Mouse (Mus musculus): ENCODE results near the gene Bbs2. TPM values are rescaled to one million over a fixed set of nuclear protein-coding genes. Genes with fewer than 3 reads are reported as not detected.
"Not testable (repeated sequence)": the region's sequence is repeated elsewhere in the genome, so short reads cannot be mapped to it uniquely, and the experiment has no call there.

Gene Bbs2
- polyA plus RNA-seq, 1 experiment from 2014 or later: 7.3 TPM

DNA sequence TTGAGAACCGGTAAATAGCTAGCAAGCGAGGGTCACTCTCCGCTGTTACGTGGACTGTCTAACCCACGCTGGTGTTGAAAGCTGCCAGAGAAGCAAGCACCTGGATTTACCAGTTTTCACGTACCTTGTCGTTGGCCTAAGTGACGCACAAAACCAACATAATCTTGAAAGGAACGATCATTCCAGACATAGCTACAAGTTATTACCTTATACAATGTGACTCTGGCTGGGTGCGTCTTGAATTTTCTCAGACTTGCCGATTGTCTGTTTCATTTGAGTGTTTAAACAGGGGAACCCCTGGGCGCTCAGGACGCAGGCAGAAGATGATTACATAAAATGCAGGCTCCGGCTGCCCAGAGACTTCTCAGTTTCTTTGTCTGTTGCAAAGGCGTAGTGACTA is 60.9 kb downstream of the Bbs2 start:
- Histone ChIP-seq H3K4me1 (ENCODE audit: insufficient read depth, low read depth, low read length) (peaks cover 11% of the 10 kb centered on the region; the same call in 1 of the 2 replicates), H3K27me3 (replicated peaks; ENCODE audit: insufficient read depth, low read length) (no peaks in the 10 kb centered on the region), H3K36me3 (ENCODE audit: insufficient read depth, low read length) (no peaks in the 10 kb centered on the region), H3K9me3 (ENCODE audit: low read length) (no peaks in the 10 kb centered on the region), H3K27ac (ENCODE audit: low read length) (peak overlapping the region; percentile 54; the same call in 1 of the 2 replicates), H3K4me3 (ENCODE audit: low read depth, low read length) (peak overlapping the region; percentile 81), H3K4me2 (replicated peaks; ENCODE audit: low read depth, low read length) (peak overlapping the region; percentile 83), H3K9ac (replicated peaks; ENCODE audit: low read depth) (peak overlapping the region; percentile 54)
- TF ChIP-seq CTCF (IDR thresholded peaks at IDR 0.05): no peak
- no peak for TF ChIP-seq EP300 (IDR thresholded peaks at IDR 0.05)
- 5% methylated on average over 15 of the region's 15 CpGs for WGBS
- DNase-seq (ENCODE audit: low spot score) (peak; percentile 72), ATAC-seq (0 out of 2 replicates have a peak, but pooled peaks have one; percentile 9)

DNA sequence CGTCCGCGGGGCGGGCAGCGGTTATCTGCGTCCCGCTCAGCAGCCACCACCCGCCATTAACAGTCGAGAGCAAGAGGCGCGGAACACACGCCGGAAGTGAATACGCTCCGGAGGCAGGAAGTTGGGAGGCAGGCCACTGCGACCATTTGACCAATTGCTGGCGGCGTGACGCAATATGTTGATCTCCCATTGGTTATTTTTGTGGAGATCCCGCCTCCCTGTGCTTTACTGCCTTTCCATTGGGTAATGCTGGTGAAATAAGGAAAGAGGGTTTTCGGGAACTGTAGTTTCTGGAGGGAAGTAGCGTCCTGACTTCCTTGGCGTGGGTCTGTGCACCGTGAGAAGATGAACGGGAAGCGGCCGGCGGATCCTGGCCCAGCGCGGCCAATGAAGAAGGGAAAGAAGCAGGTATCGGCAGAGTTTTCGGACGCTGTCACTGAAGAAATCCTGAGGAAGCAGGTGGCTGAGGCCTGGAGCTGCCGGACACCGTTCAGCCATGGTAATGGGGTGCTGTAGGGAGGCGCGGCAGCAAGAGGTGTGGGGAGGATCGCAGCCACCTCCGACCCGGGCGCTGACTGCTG is 61.7 kb downstream of the Bbs2 start, which contains the start of the genes Nudt21 and Ogfod1:
Gene Nudt21, minus strand, starts transcription at position 88 of the 581 bp plus-strand sequence.
Gene Ogfod1, plus strand, starts transcription at position 255 of the 581 bp plus-strand sequence.
- H3K9ac ChIP-seq (replicated peaks; ENCODE audit: low read depth): peak within 1 kb of the TSS; percentile 63
- WGBS: under 1% methylated on average over 41 of the region's 41 CpGs
- H3K4me3 ChIP-seq (ENCODE audit: low read depth, low read length): peak within 1 kb of the TSS; percentile 81
- ATAC-seq (peak; percentile 99), DNase-seq (ENCODE audit: low spot score) (peak; percentile 98)
- no peaks in the 10 kb centered on the region for H3K27me3 ChIP-seq (replicated peaks; ENCODE audit: insufficient read depth, low read length)
- no peaks in the 10 kb centered on the region for H3K36me3 ChIP-seq (ENCODE audit: insufficient read depth, low read length)
- H3K4me1 ChIP-seq (ENCODE audit: insufficient read depth, low read depth, low read length): peaks cover 11% of the 10 kb centered on the region; the same call in 1 of the 2 replicates
- no peak; the same call in 1 of the 2 replicates for TF ChIP-seq EP300 (IDR thresholded peaks at IDR 0.05)
- TF ChIP-seq CTCF (IDR thresholded peaks at IDR 0.05): no peak
- H3K9me3 ChIP-seq (ENCODE audit: low read length): no peaks in the 10 kb centered on the region
- H3K4me2 ChIP-seq (replicated peaks; ENCODE audit: low read depth, low read length): peak within 1 kb of the TSS; percentile 83
- peak within 1 kb of the TSS; percentile 77 for H3K27ac ChIP-seq (ENCODE audit: low read length)

DNA sequence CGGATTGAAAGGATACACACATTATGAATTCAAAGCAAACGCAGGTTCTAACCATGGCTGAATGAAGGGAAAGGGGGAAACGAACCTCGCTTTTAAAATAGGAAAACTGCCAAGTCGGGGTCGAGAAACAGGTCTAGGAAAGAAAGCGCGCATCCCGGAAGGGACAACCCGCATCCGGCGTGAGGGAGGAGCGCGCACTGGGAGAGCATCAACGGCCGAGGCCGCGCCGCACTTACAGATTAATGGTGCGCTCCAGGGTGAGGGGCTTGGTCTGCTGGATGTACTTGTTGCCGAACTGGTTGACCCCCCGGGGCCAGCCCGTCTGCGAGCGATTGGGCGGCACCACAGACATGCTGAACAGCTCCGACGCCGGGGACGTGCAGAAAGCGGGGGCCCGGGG is 62.2 kb downstream of the Bbs2 start:
- H3K36me3 ChIP-seq (ENCODE audit: insufficient read depth, low read length); H3K9me3 ChIP-seq (ENCODE audit: low read length); H3K27me3 ChIP-seq (replicated peaks; ENCODE audit: insufficient read depth, low read length): not testable (repeated sequence)
- ATAC-seq (peak; percentile 82), DNase-seq (ENCODE audit: low spot score) (peak; percentile 81)
- Histone ChIP-seq H3K9ac (replicated peaks; ENCODE audit: low read depth) (peak overlapping the region; percentile 63), H3K4me1 (ENCODE audit: insufficient read depth, low read depth, low read length) (peaks cover 11% of the 10 kb centered on the region; the same call in 1 of the 2 replicates), H3K27ac (ENCODE audit: low read length) (peak overlapping the region; percentile 73), H3K4me3 (ENCODE audit: low read depth, low read length) (peak overlapping the region; percentile 81), H3K4me2 (replicated peaks; ENCODE audit: low read depth, low read length) (peak overlapping the region; percentile 60)
- WGBS: 0% methylated on average over 21 of the region's 32 CpGs

GRCm38 (mm10) chr8:94035200-94035599 is 63.5 kb downstream of the Bbs2 start:
- no peaks in the 10 kb centered on the region for H3K9me3 ChIP-seq (ENCODE audit: low read length)
- H3K27ac ChIP-seq (ENCODE audit: low read length): no peak overlapping the region
- peaks cover 2% of the 10 kb centered on the region; the same call in 1 of the 2 replicates for H3K36me3 ChIP-seq (ENCODE audit: insufficient read depth, low read length)
- no peak for DNase-seq (ENCODE audit: low spot score)
- WGBS: 42% methylated on average over 5 of the region's 5 CpGs
- no peak for ATAC-seq
- no peaks in the 10 kb centered on the region for H3K27me3 ChIP-seq (replicated peaks; ENCODE audit: insufficient read depth, low read length)
- H3K4me1 ChIP-seq (ENCODE audit: insufficient read depth, low read depth, low read length): peaks cover 11% of the 10 kb centered on the region; the same call in 1 of the 2 replicates
- no peak for TF ChIP-seq CTCF (IDR thresholded peaks at IDR 0.05)
- TF ChIP-seq EP300 (IDR thresholded peaks at IDR 0.05): no peak
- H3K4me3 ChIP-seq (ENCODE audit: low read depth, low read length): no peak overlapping the region
- H3K4me2 ChIP-seq (replicated peaks; ENCODE audit: low read depth, low read length): no peak overlapping the region; the same call in 1 of the 2 replicates
- H3K9ac ChIP-seq (replicated peaks; ENCODE audit: low read depth): no peak overlapping the region

GRCm38 (mm10) chr8:94033601-94034000 is 65.1 kb downstream of the Bbs2 start:
- Histone ChIP-seq H3K9ac (replicated peaks; ENCODE audit: low read depth) (no peak overlapping the region), H3K4me1 (ENCODE audit: insufficient read depth, low read depth, low read length) (peaks cover 11% of the 10 kb centered on the region; the same call in 1 of the 2 replicates), H3K4me2 (replicated peaks; ENCODE audit: low read depth, low read length) (no peak overlapping the region), H3K27me3 (replicated peaks; ENCODE audit: insufficient read depth, low read length) (no peaks in the 10 kb centered on the region), H3K9me3 (ENCODE audit: low read length) (no peaks in the 10 kb centered on the region), H3K27ac (ENCODE audit: low read length) (no peak overlapping the region), H3K36me3 (ENCODE audit: insufficient read depth, low read length) (peaks cover 16% of the 10 kb centered on the region), H3K4me3 (ENCODE audit: low read depth, low read length) (no peak overlapping the region)
- TF ChIP-seq EP300 (IDR thresholded peaks at IDR 0.05) (no peak), CTCF (IDR thresholded peaks at IDR 0.05) (no peak)
- DNase-seq (ENCODE audit: low spot score) (no peak), ATAC-seq (no peak)
- WGBS: 75% methylated on average over 3 of the region's 3 CpGs

DNA sequence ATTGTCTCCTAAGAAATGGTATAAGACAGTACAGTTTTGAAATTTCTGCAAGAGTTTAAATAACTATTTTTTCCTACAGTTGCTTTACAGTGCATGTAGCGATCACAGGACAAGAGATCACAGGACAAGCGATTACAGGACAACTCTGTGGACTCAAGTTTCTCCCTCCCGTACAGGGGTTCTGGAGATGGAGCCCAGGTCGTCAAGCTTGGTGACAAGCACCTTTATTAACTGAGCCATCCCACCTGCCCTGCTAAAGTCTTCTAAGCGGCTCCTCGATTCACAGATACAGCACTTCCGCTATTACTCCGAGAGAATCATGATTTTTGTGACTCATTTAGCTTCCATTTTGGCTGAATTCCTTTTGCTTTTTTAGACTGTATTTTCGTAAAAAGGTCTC is 69.0 kb downstream of the Bbs2 start:
- WGBS: 94% methylated on average over 9 of the region's 9 CpGs
- no peak for TF ChIP-seq CTCF (IDR thresholded peaks at IDR 0.05)
- Histone ChIP-seq H3K9ac (replicated peaks; ENCODE audit: low read depth) (no peak overlapping the region), H3K27ac (ENCODE audit: low read length) (no peak overlapping the region), H3K4me3 (ENCODE audit: low read depth, low read length) (no peak overlapping the region), H3K27me3 (replicated peaks; ENCODE audit: insufficient read depth, low read length) (no peaks in the 10 kb centered on the region), H3K36me3 (ENCODE audit: insufficient read depth, low read length) (peaks cover 26% of the 10 kb centered on the region), H3K4me1 (ENCODE audit: insufficient read depth, low read depth, low read length) (no peaks in the 10 kb centered on the region), H3K9me3 (ENCODE audit: low read length) (no peaks in the 10 kb centered on the region), H3K4me2 (replicated peaks; ENCODE audit: low read depth, low read length) (no peak overlapping the region)
- no peak for ATAC-seq
- no peak for DNase-seq (ENCODE audit: low spot score)
